Mouse (Mus musculus): ENCODE measurements around the gene Prim2. TPM values are rescaled to one million over a fixed set of nuclear protein-coding genes. Genes with fewer than 3 reads are reported as not detected.

Gene Prim2
- polyA plus RNA-seq, 1 experiment from 2014 or later, result 25.5 TPM

- Histone ChIP-seq H3K4me1 (ENCODE audit: control insufficient read depth, insufficient read depth, low read length) (no peaks in the 10 kb centered on the region), H3K4me2 (no peak overlapping the region), H3K4me3 (ENCODE audit: low read depth, low read length) (no peak overlapping the region), H3K9me3 (replicated peaks; ENCODE audit: control insufficient read depth, low read length) (no peaks in the 10 kb centered on the region), H3K27ac (ENCODE audit: low read depth, low read length) (no peak overlapping the region), H3K27me3 (ENCODE audit: control insufficient read depth, insufficient read depth, low read length) (no peaks in the 10 kb centered on the region), H3K9ac (ENCODE audit: low read depth, low read length) (no peak overlapping the region), H3K36me3 (ENCODE audit: control insufficient read depth, insufficient read depth, low read length) (0 out of 2 replicates have a peak, but pooled peaks cover 2% of the 10 kb centered on the region)
- no peak for ATAC-seq (replicated peaks; ENCODE audit: insufficient number of reproducible peaks, low FRiP score, low TSS enrichment)
- 75% methylated on average over 7 of the region's 7 CpGs for WGBS (ENCODE audit: insufficient replicate concordance)
Observed at GRCm38 (mm10) chr1:33541708-33542107, 127.9 kb downstream of the Prim2 start.

- no peak overlapping the region for H3K27ac ChIP-seq (ENCODE audit: low read depth, low read length)
- no peaks in the 10 kb centered on the region for H3K9me3 ChIP-seq (replicated peaks; ENCODE audit: control insufficient read depth, low read length)
- H3K36me3 ChIP-seq (ENCODE audit: control insufficient read depth, insufficient read depth, low read length), result 0 out of 2 replicates have a peak, but pooled peaks cover 2% of the 10 kb centered on the region
- H3K9ac ChIP-seq (ENCODE audit: low read depth, low read length), result no peak overlapping the region
- H3K4me3 ChIP-seq (ENCODE audit: low read depth, low read length), result no peak overlapping the region
- H3K4me1 ChIP-seq (ENCODE audit: control insufficient read depth, insufficient read depth, low read length), result no peaks in the 10 kb centered on the region
- no peaks in the 10 kb centered on the region for H3K27me3 ChIP-seq (ENCODE audit: control insufficient read depth, insufficient read depth, low read length)
- no peak for ATAC-seq (replicated peaks; ENCODE audit: insufficient number of reproducible peaks, low FRiP score, low TSS enrichment)
- no peak overlapping the region for H3K4me2 ChIP-seq
Observed at GRCm38 (mm10) chr1:33537948-33538347, 131.6 kb downstream of the Prim2 start.

GRCm38 (mm10) chr1:33536272-33537004 is 133.2 kb downstream of the Prim2 start:
- Histone ChIP-seq H3K4me2 (no peak overlapping the region), H3K4me1 (ENCODE audit: control insufficient read depth, insufficient read depth, low read length) (no peaks in the 10 kb centered on the region), H3K9me3 (replicated peaks; ENCODE audit: control insufficient read depth, low read length) (no peaks in the 10 kb centered on the region), H3K4me3 (ENCODE audit: low read depth, low read length) (no peak overlapping the region), H3K36me3 (ENCODE audit: control insufficient read depth, insufficient read depth, low read length) (0 out of 2 replicates have a peak, but pooled peaks cover 2% of the 10 kb centered on the region), H3K27me3 (ENCODE audit: control insufficient read depth, insufficient read depth, low read length) (no peaks in the 10 kb centered on the region), H3K9ac (ENCODE audit: low read depth, low read length) (no peak overlapping the region), H3K27ac (ENCODE audit: low read depth, low read length) (no peak overlapping the region)
- no peak for ATAC-seq (replicated peaks; ENCODE audit: insufficient number of reproducible peaks, low FRiP score, low TSS enrichment)
- WGBS (ENCODE audit: insufficient replicate concordance), result 95% methylated on average over 4 of the region's 4 CpGs

- ATAC-seq (replicated peaks; ENCODE audit: insufficient number of reproducible peaks, low FRiP score, low TSS enrichment), result no peak
- 91% methylated on average over 2 of the region's 2 CpGs for WGBS (ENCODE audit: insufficient replicate concordance)
- Histone ChIP-seq H3K9me3 (replicated peaks; ENCODE audit: control insufficient read depth, low read length) (no peaks in the 10 kb centered on the region), H3K36me3 (ENCODE audit: control insufficient read depth, insufficient read depth, low read length) (0 out of 2 replicates have a peak, but pooled peaks cover 2% of the 10 kb centered on the region), H3K9ac (ENCODE audit: low read depth, low read length) (no peak overlapping the region), H3K27me3 (ENCODE audit: control insufficient read depth, insufficient read depth, low read length) (no peaks in the 10 kb centered on the region), H3K4me3 (ENCODE audit: low read depth, low read length) (no peak overlapping the region), H3K27ac (ENCODE audit: low read depth, low read length) (no peak overlapping the region), H3K4me1 (ENCODE audit: control insufficient read depth, insufficient read depth, low read length) (no peaks in the 10 kb centered on the region), H3K4me2 (no peak overlapping the region)
Observed at GRCm38 (mm10) chr1:33535140-33535686, 134.4 kb downstream of the Prim2 start.

GRCm38 (mm10) chr1:33531860-33532259 is 137.7 kb downstream of the Prim2 start:
- H3K27ac ChIP-seq (ENCODE audit: low read depth, low read length), result no peak overlapping the region
- no peak for ATAC-seq (replicated peaks; ENCODE audit: insufficient number of reproducible peaks, low FRiP score, low TSS enrichment)
- 83% methylated on average over 3 of the region's 3 CpGs for WGBS (ENCODE audit: insufficient replicate concordance)
- no peak overlapping the region for H3K9ac ChIP-seq (ENCODE audit: low read depth, low read length)
- H3K4me3 ChIP-seq (ENCODE audit: low read depth, low read length), result no peak overlapping the region
- H3K9me3 ChIP-seq (replicated peaks; ENCODE audit: control insufficient read depth, low read length), result no peaks in the 10 kb centered on the region
- H3K36me3 ChIP-seq (ENCODE audit: control insufficient read depth, insufficient read depth, low read length), result 0 out of 2 replicates have a peak, but pooled peaks cover under 1% of the 10 kb centered on the region
- peaks cover 3% of the 10 kb centered on the region; the same call in 1 of the 2 replicates for H3K4me1 ChIP-seq (ENCODE audit: control insufficient read depth, insufficient read depth, low read length)
- no peak overlapping the region for H3K4me2 ChIP-seq
- H3K27me3 ChIP-seq (ENCODE audit: control insufficient read depth, insufficient read depth, low read length), result no peaks in the 10 kb centered on the region

- H3K4me2 ChIP-seq, result no peak overlapping the region
- peaks cover 3% of the 10 kb centered on the region; the same call in 1 of the 2 replicates for H3K4me1 ChIP-seq (ENCODE audit: control insufficient read depth, insufficient read depth, low read length)
- no peaks in the 10 kb centered on the region for H3K27me3 ChIP-seq (ENCODE audit: control insufficient read depth, insufficient read depth, low read length)
- no peak overlapping the region for H3K4me3 ChIP-seq (ENCODE audit: low read depth, low read length)
- 85% methylated on average over 5 of the region's 5 CpGs for WGBS (ENCODE audit: insufficient replicate concordance)
- no peaks in the 10 kb centered on the region for H3K36me3 ChIP-seq (ENCODE audit: control insufficient read depth, insufficient read depth, low read length)
- no peaks in the 10 kb centered on the region for H3K9me3 ChIP-seq (replicated peaks; ENCODE audit: control insufficient read depth, low read length)
- no peak overlapping the region for H3K9ac ChIP-seq (ENCODE audit: low read depth, low read length)
- H3K27ac ChIP-seq (ENCODE audit: low read depth, low read length), result no peak overlapping the region
- ATAC-seq (replicated peaks; ENCODE audit: insufficient number of reproducible peaks, low FRiP score, low TSS enrichment), result no peak
Observed at GRCm38 (mm10) chr1:33531097-33531856, 138.3 kb downstream of the Prim2 start.

- Histone ChIP-seq H3K4me3 (ENCODE audit: low read depth, low read length) (no peak overlapping the region), H3K4me2 (no peak overlapping the region), H3K4me1 (ENCODE audit: control insufficient read depth, insufficient read depth, low read length) (peaks cover 3% of the 10 kb centered on the region; the same call in 1 of the 2 replicates), H3K9ac (ENCODE audit: low read depth, low read length) (no peak overlapping the region), H3K9me3 (replicated peaks; ENCODE audit: control insufficient read depth, low read length) (no peaks in the 10 kb centered on the region), H3K27me3 (ENCODE audit: control insufficient read depth, insufficient read depth, low read length) (no peaks in the 10 kb centered on the region), H3K36me3 (ENCODE audit: control insufficient read depth, insufficient read depth, low read length) (no peaks in the 10 kb centered on the region), H3K27ac (ENCODE audit: low read depth, low read length) (no peak overlapping the region)
- 91% methylated on average over 2 of the region's 2 CpGs for WGBS (ENCODE audit: insufficient replicate concordance)
- no peak for ATAC-seq (replicated peaks; ENCODE audit: insufficient number of reproducible peaks, low FRiP score, low TSS enrichment)
Observed at GRCm38 (mm10) chr1:33530491-33530890, 139.1 kb downstream of the Prim2 start.

- WGBS (ENCODE audit: insufficient replicate concordance), result 78% methylated on average over 8 of the region's 8 CpGs
- no peak overlapping the region for H3K4me2 ChIP-seq
- H3K4me3 ChIP-seq (ENCODE audit: low read depth, low read length), result no peak overlapping the region
Observed at GRCm38 (mm10) chr1:33529543-33530232, 139.9 kb downstream of the Prim2 start.

More at GRCm38 (mm10) chr1:33529543-33530232, 139.9 kb downstream of the Prim2 start:
- Histone ChIP-seq H3K27ac (ENCODE audit: low read depth, low read length) (no peak overlapping the region), H3K4me1 (ENCODE audit: control insufficient read depth, insufficient read depth, low read length) (peaks cover 3% of the 10 kb centered on the region; the same call in 1 of the 2 replicates), H3K27me3 (ENCODE audit: control insufficient read depth, insufficient read depth, low read length) (no peaks in the 10 kb centered on the region), H3K9me3 (replicated peaks; ENCODE audit: control insufficient read depth, low read length) (no peaks in the 10 kb centered on the region), H3K9ac (ENCODE audit: low read depth, low read length) (no peak overlapping the region), H3K36me3 (ENCODE audit: control insufficient read depth, insufficient read depth, low read length) (no peaks in the 10 kb centered on the region)
- no peak for ATAC-seq (replicated peaks; ENCODE audit: insufficient number of reproducible peaks, low FRiP score, low TSS enrichment)
